ENCODE assay signal across 37 mouse cellular contexts in the genomic region with DNA sequence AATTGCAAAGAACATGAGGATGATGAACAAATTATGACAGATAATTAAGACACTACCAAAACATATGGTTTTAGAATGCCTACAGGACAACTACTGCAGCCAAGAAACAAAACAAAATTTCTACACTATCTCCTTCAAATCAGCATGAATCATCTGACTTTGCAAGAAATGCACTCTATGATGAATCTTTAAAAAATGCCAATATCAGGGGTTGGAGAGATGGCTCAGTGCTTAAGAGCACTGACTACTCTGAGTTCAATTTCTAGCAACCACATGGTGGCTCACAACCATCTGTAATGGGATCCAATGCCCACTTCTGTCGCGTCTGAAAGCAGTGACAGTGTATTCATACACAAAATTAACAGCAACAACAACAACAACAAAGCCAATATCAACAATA. TPM values are rescaled to one million over a fixed set of nuclear protein-coding genes. Genes with fewer than 3 reads are reported as not detected.
"Had no signal": no experiment of that assay in that cellular context is flagged by ENCODE, and none has a peak within 500 bp of the region (broad histone marks: within the 10 kb centered on the region; RNA-seq: fewer than 3 reads in every experiment).

No protein-coding gene starts in this region.

- H3K27ac ChIP-seq: limb, embryonic 10.5 days; limb, embryonic 12.5 days; limb, embryonic 13.5 days; limb, embryonic 15.5 days; liver, embryonic 12.5 days; liver, embryonic 13.5 days; liver, embryonic 14.5 days; liver, embryonic 15.5 days; lung, embryonic 15.5 days; macrophage; midbrain, embryonic 10.5 days; midbrain, embryonic 12.5 days; midbrain, embryonic 13.5 days; midbrain, embryonic 15.5 days had no signal

- DNase-seq: left cerebral cortex, postnatal 4 days; liver; liver, embryonic 13.5 days; liver, postnatal 0 days; lung, adult 18-20 months; lung, adult 2 months; lung, embryonic 14.5 days; lung, postnatal 10 days; lung, postnatal 14 days; lung, postnatal 36 days; lung, postnatal 4 days; midbrain, embryonic 14.5 days had no signal

- H3K4me3 ChIP-seq: limb, embryonic 10.5 days; limb, embryonic 12.5 days; limb, embryonic 13.5 days; limb, embryonic 15.5 days; liver, embryonic 12.5 days; liver, embryonic 13.5 days; liver, embryonic 15.5 days; lung, embryonic 15.5 days; megakaryocyte, embryonic 14.5 days; midbrain, embryonic 10.5 days; midbrain, embryonic 12.5 days; midbrain, embryonic 13.5 days; midbrain, embryonic 15.5 days; myocyte had no signal

RNA-seq across cellular contexts. Expression of gene Myocos, which starts 35.7 kb away (rescaled TPM):
- total RNA-seq: left cerebral cortex, postnatal 10 days; left cerebral cortex, postnatal 14 days; left cerebral cortex, postnatal 25 days; left cerebral cortex, postnatal 36 days; left cerebral cortex, postnatal 4 days; liver, adult 2 months; megakaryocyte progenitor cell, adult 5-6 weeks; megakaryocyte, adult 5-6 weeks; megakaryocyte-erythroid progenitor cell, adult 5-6 weeks; midbrain, postnatal 0 days; monocyte, adult 5-6 weeks had no signal

RNA-seq across cellular contexts. Expression of gene Myoc, which starts 54.8 kb away (rescaled TPM):
- total RNA-seq: liver, adult 2 months; megakaryocyte progenitor cell, adult 5-6 weeks; megakaryocyte, adult 5-6 weeks; megakaryocyte-erythroid progenitor cell, adult 5-6 weeks; monocyte, adult 5-6 weeks had no signal
